Mouse (Mus musculus): ENCODE results near the gene Rsph1.

DNA sequence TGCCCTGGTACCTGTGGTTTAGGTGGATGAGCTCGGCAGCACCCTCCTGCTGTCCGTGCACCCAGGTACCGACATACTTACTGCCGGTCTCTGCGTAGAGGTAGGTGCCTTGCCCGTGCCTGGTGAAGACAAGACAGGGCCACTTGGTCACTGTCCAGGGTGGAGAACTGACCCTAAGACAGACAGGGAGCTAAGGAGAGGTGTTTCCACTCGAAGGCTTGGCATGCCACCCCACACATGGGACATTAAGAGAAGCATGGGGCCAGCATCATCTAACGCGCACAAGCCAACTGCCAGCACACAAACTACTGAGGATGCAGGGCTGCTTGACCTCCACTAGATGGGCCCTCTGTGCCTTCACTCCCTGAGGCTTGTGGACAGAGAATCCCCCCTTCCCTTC is 11.4 kb downstream of the Rsph1 start:
- TF ChIP-seq EP300 (IDR thresholded peaks at IDR 0.05; ENCODE audit: low read length) (no peak), USF2 (conservative IDR thresholded peaks at IDR 0.05; ENCODE audit: low read depth, low read length) (no peak), CTCF (conservative IDR thresholded peaks at IDR 0.05 in 1 of 2, IDR thresholded peaks at IDR 0.05 in 1 of 2; ENCODE audit: low read depth in 2 of 2, low read length in 2 of 2) (no peak), NELFE (IDR thresholded peaks at IDR 0.05; ENCODE audit: low read depth, low read length) (no peak), JUND (conservative IDR thresholded peaks at IDR 0.05; ENCODE audit: low read depth, low read length) (no peak), SMC3 (IDR thresholded peaks at IDR 0.05; ENCODE audit: low read depth, low read length) (no peak), HCFC1 (IDR thresholded peaks at IDR 0.05; ENCODE audit: low read depth, low read length) (no peak), TCF12 (IDR thresholded peaks at IDR 0.05; ENCODE audit: low read depth, low read length) (no peak), POLR2A (IDR thresholded peaks at IDR 0.05; ENCODE audit: low read depth, low read length) (no peak), BHLHE40 (IDR thresholded peaks at IDR 0.05; ENCODE audit: low read depth, low read length) (no peak), MXI1 (IDR thresholded peaks at IDR 0.05; ENCODE audit: low read depth, low read length) (no peak), SIN3A (IDR thresholded peaks at IDR 0.05; ENCODE audit: low read length) (no peak)
